Mouse (Mus musculus): ENCODE results near the gene Thsd7a. TPM values are rescaled to one million over a fixed set of nuclear protein-coding genes. Genes with fewer than 3 reads are reported as not detected.

Thsd7a gene
- total RNA-seq, 1 experiment from 2014 or later: not detected

- ATAC-seq (replicated peaks in 1 of 2; ENCODE audit: insufficient read depth in 1 of 2, low FRiP score in 2 of 2, low TSS enrichment in 1 of 2, low read depth in 1 of 2, poor library complexity in 2 of 2, severe bottlenecking in 2 of 2): no peak
These were observed 198.0 kb downstream of the Thsd7a start for GRCm38 (mm10) chr6:12551176-12551575.

GRCm38 (mm10) chr6:12550054-12550655 is 199.1 kb downstream of the Thsd7a start:
- ATAC-seq (replicated peaks in 1 of 2; ENCODE audit: insufficient read depth in 1 of 2, low FRiP score in 2 of 2, low TSS enrichment in 1 of 2, low read depth in 1 of 2, poor library complexity in 2 of 2, severe bottlenecking in 2 of 2): no peak

- ATAC-seq (replicated peaks in 1 of 2; ENCODE audit: insufficient read depth in 1 of 2, low FRiP score in 2 of 2, low TSS enrichment in 1 of 2, low read depth in 1 of 2, poor library complexity in 2 of 2, severe bottlenecking in 2 of 2): no peak
These were observed 205.1 kb downstream of the Thsd7a start for GRCm38 (mm10) chr6:12544096-12544495.

- no peak for ATAC-seq (replicated peaks in 1 of 2; ENCODE audit: insufficient read depth in 1 of 2, low FRiP score in 2 of 2, low TSS enrichment in 1 of 2, low read depth in 1 of 2, poor library complexity in 2 of 2, severe bottlenecking in 2 of 2)
These were observed 206.7 kb downstream of the Thsd7a start for GRCm38 (mm10) chr6:12542496-12542895.

GRCm38 (mm10) chr6:12519121-12519520 is 230.1 kb downstream of the Thsd7a start:
- ATAC-seq (replicated peaks in 1 of 2; ENCODE audit: insufficient read depth in 1 of 2, low FRiP score in 2 of 2, low TSS enrichment in 1 of 2, low read depth in 1 of 2, poor library complexity in 2 of 2, severe bottlenecking in 2 of 2): no peak

- no peak for ATAC-seq (replicated peaks in 1 of 2; ENCODE audit: insufficient read depth in 1 of 2, low FRiP score in 2 of 2, low TSS enrichment in 1 of 2, low read depth in 1 of 2, poor library complexity in 2 of 2, severe bottlenecking in 2 of 2)
These were observed 230.8 kb downstream of the Thsd7a start for GRCm38 (mm10) chr6:12518283-12518903.

GRCm38 (mm10) chr6:12517726-12518125 is 231.5 kb downstream of the Thsd7a start:
- no peak for ATAC-seq (replicated peaks in 1 of 2; ENCODE audit: insufficient read depth in 1 of 2, low FRiP score in 2 of 2, low TSS enrichment in 1 of 2, low read depth in 1 of 2, poor library complexity in 2 of 2, severe bottlenecking in 2 of 2)

GRCm38 (mm10) chr6:12506877-12507276 is 242.3 kb downstream of the Thsd7a start:
- ATAC-seq (replicated peaks in 1 of 2; ENCODE audit: insufficient read depth in 1 of 2, low FRiP score in 2 of 2, low TSS enrichment in 1 of 2, low read depth in 1 of 2, poor library complexity in 2 of 2, severe bottlenecking in 2 of 2): no peak

- no peak for ATAC-seq (replicated peaks in 1 of 2; ENCODE audit: insufficient read depth in 1 of 2, low FRiP score in 2 of 2, low TSS enrichment in 1 of 2, low read depth in 1 of 2, poor library complexity in 2 of 2, severe bottlenecking in 2 of 2)
These were observed 245.3 kb downstream of the Thsd7a start for GRCm38 (mm10) chr6:12503867-12504266.

- ATAC-seq (replicated peaks in 1 of 2; ENCODE audit: insufficient read depth in 1 of 2, low FRiP score in 2 of 2, low TSS enrichment in 1 of 2, low read depth in 1 of 2, poor library complexity in 2 of 2, severe bottlenecking in 2 of 2): no peak
These were observed 248.3 kb downstream of the Thsd7a start for GRCm38 (mm10) chr6:12500888-12501287.

GRCm38 (mm10) chr6:12499866-12500265 is 249.3 kb downstream of the Thsd7a start:
- ATAC-seq (replicated peaks in 1 of 2; ENCODE audit: insufficient read depth in 1 of 2, low FRiP score in 2 of 2, low TSS enrichment in 1 of 2, low read depth in 1 of 2, poor library complexity in 2 of 2, severe bottlenecking in 2 of 2): no peak

GRCm38 (mm10) chr6:12493571-12493970 is 255.6 kb downstream of the Thsd7a start:
- ATAC-seq (replicated peaks in 1 of 2; ENCODE audit: insufficient read depth in 1 of 2, low FRiP score in 2 of 2, low TSS enrichment in 1 of 2, low read depth in 1 of 2, poor library complexity in 2 of 2, severe bottlenecking in 2 of 2): peak; percentile 98 to 99

GRCm38 (mm10) chr6:12488882-12489281 is 260.3 kb downstream of the Thsd7a start:
- ATAC-seq (replicated peaks in 1 of 2; ENCODE audit: insufficient read depth in 1 of 2, low FRiP score in 2 of 2, low TSS enrichment in 1 of 2, low read depth in 1 of 2, poor library complexity in 2 of 2, severe bottlenecking in 2 of 2): no peak

GRCm38 (mm10) chr6:12481527-12482163 is 267.6 kb downstream of the Thsd7a start:
- ATAC-seq (replicated peaks in 1 of 2; ENCODE audit: insufficient read depth in 1 of 2, low FRiP score in 2 of 2, low TSS enrichment in 1 of 2, low read depth in 1 of 2, poor library complexity in 2 of 2, severe bottlenecking in 2 of 2): no peak

GRCm38 (mm10) chr6:12478359-12478758 is 270.9 kb downstream of the Thsd7a start:
- ATAC-seq (replicated peaks in 1 of 2; ENCODE audit: insufficient read depth in 1 of 2, low FRiP score in 2 of 2, low TSS enrichment in 1 of 2, low read depth in 1 of 2, poor library complexity in 2 of 2, severe bottlenecking in 2 of 2): no peak

GRCm38 (mm10) chr6:12470935-12471334 is 278.3 kb downstream of the Thsd7a start:
- ATAC-seq (replicated peaks in 1 of 2; ENCODE audit: insufficient read depth in 1 of 2, low FRiP score in 2 of 2, low TSS enrichment in 1 of 2, low read depth in 1 of 2, poor library complexity in 2 of 2, severe bottlenecking in 2 of 2): no peak

- no peak for ATAC-seq (replicated peaks in 1 of 2; ENCODE audit: insufficient read depth in 1 of 2, low FRiP score in 2 of 2, low TSS enrichment in 1 of 2, low read depth in 1 of 2, poor library complexity in 2 of 2, severe bottlenecking in 2 of 2)
These were observed 281.7 kb downstream of the Thsd7a start for GRCm38 (mm10) chr6:12467339-12468124.

- no peak for ATAC-seq (replicated peaks in 1 of 2; ENCODE audit: insufficient read depth in 1 of 2, low FRiP score in 2 of 2, low TSS enrichment in 1 of 2, low read depth in 1 of 2, poor library complexity in 2 of 2, severe bottlenecking in 2 of 2)
These were observed 290.4 kb downstream of the Thsd7a start for GRCm38 (mm10) chr6:12458841-12459240.
